Mouse (Mus musculus): Measurements from ENCODE around the gene Hpn. TPM values are rescaled to one million over a fixed set of nuclear protein-coding genes. Genes with fewer than 3 reads are reported as not detected.

Gene Hpn
- polyA plus RNA-seq, 1 experiment from 2014 or later, result 36.2 TPM

- Histone ChIP-seq H3K27ac (no peak overlapping the region), H3K9ac (no peak overlapping the region), H3K36me3 (peaks cover 98% of the 10 kb centered on the region), H3K27me3 (replicated peaks) (no peaks in the 10 kb centered on the region), H3K4me1 (0 out of 2 replicates have a peak, but pooled peaks cover 4% of the 10 kb centered on the region), H3K4me2 (no peak overlapping the region), H3K4me3 (no peak overlapping the region), H3K9me3 (replicated peaks) (no peaks in the 10 kb centered on the region)
- ATAC-seq, result no peak
- 82% methylated on average over 10 of the region's 10 CpGs for WGBS (ENCODE audit: insufficient replicate concordance)
These were observed 20.6 kb upstream of the Hpn start for GRCm38 (mm10) chr7:31135717-31136116.

GRCm38 (mm10) chr7:31131866-31132265, 16.8 kb upstream of the Hpn start:
- Histone ChIP-seq H3K36me3 (peaks cover 88% of the 10 kb centered on the region), H3K9me3 (replicated peaks) (no peaks in the 10 kb centered on the region), H3K27ac (no peak overlapping the region), H3K27me3 (replicated peaks) (peaks cover 23% of the 10 kb centered on the region), H3K9ac (no peak overlapping the region), H3K4me2 (no peak overlapping the region), H3K4me1 (peaks cover 3% of the 10 kb centered on the region; the same call in 1 of the 2 replicates), H3K4me3 (no peak overlapping the region)
- 82% methylated on average over 4 of the region's 4 CpGs for WGBS (ENCODE audit: insufficient replicate concordance)
- no peak for ATAC-seq

GRCm38 (mm10) chr7:31130841-31131240, 15.8 kb upstream of the Hpn start:
- H3K4me2 ChIP-seq, result no peak overlapping the region
- no peak overlapping the region for H3K4me3 ChIP-seq
- peaks cover 11% of the 10 kb centered on the region; the same call in 1 of the 2 replicates for H3K4me1 ChIP-seq
- H3K9me3 ChIP-seq (replicated peaks), result no peaks in the 10 kb centered on the region
- peaks cover 77% of the 10 kb centered on the region for H3K36me3 ChIP-seq
- H3K27me3 ChIP-seq (replicated peaks), result peaks cover 33% of the 10 kb centered on the region
- 30% methylated on average over 4 of the region's 4 CpGs for WGBS (ENCODE audit: insufficient replicate concordance)
- no peak overlapping the region for H3K27ac ChIP-seq
- no peak overlapping the region for H3K9ac ChIP-seq
- no peak for ATAC-seq

DNA sequence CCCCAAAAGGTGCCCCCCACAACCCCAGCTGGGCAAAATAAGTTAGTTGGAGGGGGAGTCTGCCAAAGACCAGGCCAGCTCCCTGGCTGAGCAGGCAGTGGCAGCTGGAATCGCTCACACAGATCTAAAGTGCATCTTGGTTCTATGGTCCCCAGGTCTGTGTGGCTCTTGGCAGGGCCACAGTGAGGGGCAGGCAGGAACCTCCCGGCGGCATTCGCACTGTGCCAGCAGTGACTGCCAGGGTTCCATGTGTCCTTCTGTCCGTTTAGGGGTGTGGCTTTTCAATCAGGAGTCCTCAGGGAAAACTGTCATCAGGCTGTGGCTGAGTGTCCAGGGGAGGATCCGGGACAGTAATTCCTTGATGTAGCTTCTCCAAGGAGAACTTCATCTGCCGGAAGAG, 15.1 kb upstream of the Hpn start:
- ATAC-seq, result no peak
- Histone ChIP-seq H3K4me3 (no peak overlapping the region), H3K9me3 (replicated peaks) (no peaks in the 10 kb centered on the region), H3K4me2 (no peak overlapping the region), H3K9ac (no peak overlapping the region), H3K27me3 (replicated peaks) (peaks cover 39% of the 10 kb centered on the region), H3K27ac (no peak overlapping the region), H3K36me3 (peaks cover 71% of the 10 kb centered on the region), H3K4me1 (peaks cover 11% of the 10 kb centered on the region; the same call in 1 of the 2 replicates)
- 85% methylated on average over 7 of the region's 7 CpGs for WGBS (ENCODE audit: insufficient replicate concordance)

DNA sequence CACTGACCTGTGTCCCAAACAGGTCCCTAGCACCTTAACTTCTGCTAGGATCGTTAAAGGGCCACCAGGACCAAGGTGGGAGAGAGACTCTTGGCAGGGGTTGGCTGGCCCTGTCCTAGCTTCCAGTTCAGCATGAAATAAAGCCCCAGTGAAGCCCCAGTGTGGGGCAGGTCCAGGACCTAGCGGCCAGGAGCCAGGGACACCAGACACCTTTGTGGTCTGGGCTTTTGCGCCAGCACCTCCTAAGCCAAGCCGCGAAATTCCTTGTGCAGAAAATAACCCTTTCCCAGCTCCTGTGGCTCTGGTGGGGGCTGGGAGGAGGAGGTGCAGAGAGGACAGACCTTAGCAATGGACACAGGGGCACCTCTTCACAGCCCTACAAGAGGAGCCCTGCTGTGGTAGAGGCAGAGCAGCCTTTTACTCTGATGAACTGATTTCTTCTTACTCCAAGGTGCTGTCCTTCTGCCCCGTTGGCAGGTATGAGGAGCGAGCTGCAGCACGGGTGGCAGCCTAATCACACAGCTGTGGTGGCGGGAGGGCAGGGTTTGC, 13.1 kb upstream of the Hpn start:
- Histone ChIP-seq H3K27me3 (replicated peaks) (peaks cover 54% of the 10 kb centered on the region), H3K9me3 (replicated peaks) (no peaks in the 10 kb centered on the region), H3K9ac (no peak overlapping the region), H3K4me2 (no peak overlapping the region), H3K27ac (no peak overlapping the region), H3K4me3 (no peak overlapping the region), H3K36me3 (peaks cover 51% of the 10 kb centered on the region), H3K4me1 (peaks cover 11% of the 10 kb centered on the region; the same call in 1 of the 2 replicates)
- no peak for ATAC-seq
- WGBS (ENCODE audit: insufficient replicate concordance), result 61% methylated on average over 9 of the region's 9 CpGs

DNA sequence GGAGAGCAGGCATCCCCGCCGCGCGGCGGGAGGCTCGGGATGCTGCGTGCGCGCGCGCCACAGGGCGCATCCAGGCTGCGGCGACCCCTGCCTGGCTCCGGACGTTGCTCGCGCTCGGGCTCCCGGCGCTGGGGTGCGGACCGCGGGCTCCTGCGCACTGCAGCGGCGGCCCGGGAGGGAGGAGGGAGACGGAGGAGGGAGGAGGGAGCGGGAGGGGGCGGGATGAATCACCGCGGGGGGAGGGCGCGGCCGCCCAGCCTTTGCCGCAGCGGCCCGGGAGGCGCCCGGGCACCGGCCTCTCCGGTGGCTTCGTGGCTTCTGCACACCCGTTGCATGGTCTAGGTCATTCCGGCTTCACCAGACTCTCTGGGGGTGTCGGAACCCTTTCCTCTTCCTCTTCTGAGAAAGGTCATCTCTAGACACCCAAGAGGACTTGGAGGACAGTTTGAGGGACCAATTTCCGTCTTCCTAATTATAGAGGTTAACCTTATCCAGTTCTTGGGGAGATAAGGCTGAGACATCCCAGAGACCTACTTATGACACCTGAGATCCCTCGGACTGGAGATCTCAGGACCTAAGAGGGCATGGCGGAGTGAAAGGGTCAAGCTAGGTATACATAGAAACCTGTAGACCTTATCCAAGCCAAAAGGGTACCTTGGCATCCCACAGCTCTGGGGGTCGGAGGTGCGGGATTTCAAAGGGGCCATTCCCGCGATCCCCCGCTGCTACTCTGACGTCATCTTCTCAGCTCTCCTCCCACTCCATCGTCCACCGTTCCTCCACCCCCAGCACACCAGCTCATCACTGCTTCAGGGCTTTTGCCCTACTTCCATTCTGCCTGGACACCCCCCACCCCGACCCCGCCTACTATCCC, 12.0 kb upstream of the Hpn start, which contains the start of gene Scn1b:
TSS of gene Scn1b (minus strand) at position 153 of the 874 bp plus-strand sequence.
- WGBS (ENCODE audit: insufficient replicate concordance), result 3% methylated on average over 37 of the region's 60 CpGs
- peak within 1 kb of the TSS; percentile 73 for H3K4me2 ChIP-seq
- H3K9me3 ChIP-seq (replicated peaks), result no peaks in the 10 kb centered on the region
- H3K4me1 ChIP-seq, result peaks cover 11% of the 10 kb centered on the region; the same call in 1 of the 2 replicates
- H3K27ac ChIP-seq, result no peak within 1 kb of the TSS
- ATAC-seq, result no peak; the same call in 1 of the 2 replicates
- peaks cover 55% of the 10 kb centered on the region for H3K27me3 ChIP-seq (replicated peaks)
- peak within 1 kb of the TSS; percentile 39 for H3K9ac ChIP-seq
- peak within 1 kb of the TSS; percentile 54 for H3K4me3 ChIP-seq
- peaks cover 40% of the 10 kb centered on the region for H3K36me3 ChIP-seq

DNA sequence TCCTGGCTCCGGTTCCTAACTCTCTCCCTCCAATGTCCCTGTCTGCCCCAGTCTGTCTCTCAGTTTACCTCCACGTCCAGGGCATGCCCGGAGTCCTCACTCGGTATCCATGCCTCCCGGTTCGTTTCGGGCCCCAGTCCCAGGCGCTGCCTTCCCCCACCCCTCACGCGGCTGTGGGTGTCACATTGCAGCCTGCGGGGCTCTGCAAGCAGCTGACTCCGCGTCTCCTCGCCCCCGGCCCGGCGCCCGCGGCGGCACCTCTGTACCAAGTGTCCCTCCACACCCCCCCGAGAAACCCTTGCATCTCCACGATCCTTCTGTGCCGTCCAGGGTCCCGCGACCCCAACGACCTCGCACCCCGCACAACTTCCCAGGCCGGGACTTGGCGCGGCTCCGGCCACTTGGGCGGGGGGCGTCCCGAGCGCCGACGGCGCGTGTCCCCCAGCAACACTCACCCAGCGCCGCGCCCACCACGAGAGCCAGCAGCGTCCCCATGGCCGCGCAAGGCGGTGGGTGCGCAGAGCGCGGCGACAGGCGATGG, 11.2 kb upstream of the Hpn start:
- Histone ChIP-seq H3K4me3 (peak overlapping the region; percentile 54), H3K27me3 (replicated peaks) (peaks cover 55% of the 10 kb centered on the region), H3K27ac (no peak overlapping the region), H3K9me3 (replicated peaks) (no peaks in the 10 kb centered on the region), H3K4me1 (peaks cover 11% of the 10 kb centered on the region; the same call in 1 of the 2 replicates), H3K36me3 (peaks cover 32% of the 10 kb centered on the region), H3K4me2 (peak overlapping the region; percentile 73), H3K9ac (peak overlapping the region; percentile 39)
- WGBS (ENCODE audit: insufficient replicate concordance), result 2% methylated on average over 49 of the region's 53 CpGs
- no peak for ATAC-seq

DNA sequence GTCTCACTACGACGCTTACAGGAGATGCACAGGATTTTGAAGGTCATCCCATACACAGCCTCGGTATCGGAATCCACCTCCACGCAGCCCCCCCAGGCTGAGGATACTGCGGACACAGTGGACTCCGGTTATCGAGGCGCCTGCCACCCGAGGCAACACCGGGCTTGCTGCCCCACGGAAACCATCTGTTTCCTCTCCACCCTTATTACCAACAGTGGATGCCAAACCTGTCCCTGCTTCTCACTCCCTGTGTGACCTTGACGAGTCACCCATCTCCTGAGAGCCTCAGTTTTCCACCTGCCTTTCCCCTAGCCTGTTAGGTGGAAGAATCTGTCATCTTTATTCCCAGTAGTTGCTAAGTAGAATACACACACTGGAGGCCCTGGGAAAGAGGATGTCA, 10.0 kb upstream of the Hpn start:
- H3K36me3 ChIP-seq, result peaks cover 20% of the 10 kb centered on the region
- H3K4me2 ChIP-seq, result no peak overlapping the region
- no peak for ATAC-seq
- WGBS (ENCODE audit: insufficient replicate concordance), result 56% methylated on average over 13 of the region's 13 CpGs
- no peaks in the 10 kb centered on the region for H3K9me3 ChIP-seq (replicated peaks)
- no peak overlapping the region for H3K27ac ChIP-seq
- H3K9ac ChIP-seq, result no peak overlapping the region
- H3K4me1 ChIP-seq, result peaks cover 11% of the 10 kb centered on the region; the same call in 1 of the 2 replicates
- no peak overlapping the region for H3K4me3 ChIP-seq
- peaks cover 55% of the 10 kb centered on the region for H3K27me3 ChIP-seq (replicated peaks)

DNA sequence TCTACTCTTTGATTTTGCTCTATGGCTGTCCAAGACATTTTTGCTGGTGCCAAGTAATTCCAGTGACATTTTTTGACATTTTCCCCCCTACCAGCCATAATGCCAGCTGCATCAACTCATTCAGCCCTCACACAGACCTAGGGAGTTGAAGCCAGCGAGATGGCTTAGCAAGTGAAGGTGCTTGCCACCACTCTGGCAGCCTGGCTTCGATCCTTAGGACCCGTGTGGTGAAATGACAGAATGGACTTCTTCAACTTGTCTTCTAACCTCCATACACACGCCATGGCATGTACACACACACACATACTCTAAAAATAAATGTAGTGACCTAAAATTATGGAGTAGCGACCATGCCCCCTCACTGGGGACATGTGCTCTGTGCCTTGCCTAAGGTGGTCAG, 9.3 kb upstream of the Hpn start:
- H3K27ac ChIP-seq, result no peak overlapping the region
- 59% methylated on average over 5 of the region's 5 CpGs for WGBS (ENCODE audit: insufficient replicate concordance)
- no peak overlapping the region for H3K4me3 ChIP-seq
- H3K27me3 ChIP-seq (replicated peaks), result peaks cover 55% of the 10 kb centered on the region
- peaks cover 11% of the 10 kb centered on the region; the same call in 1 of the 2 replicates for H3K4me1 ChIP-seq
- no peak for ATAC-seq
- peaks cover 13% of the 10 kb centered on the region for H3K36me3 ChIP-seq
- no peaks in the 10 kb centered on the region for H3K9me3 ChIP-seq (replicated peaks)
- H3K4me2 ChIP-seq, result no peak overlapping the region
- no peak overlapping the region for H3K9ac ChIP-seq

GRCm38 (mm10) chr7:31123697-31124096, 8.6 kb upstream of the Hpn start:
- Histone ChIP-seq H3K9me3 (replicated peaks) (no peaks in the 10 kb centered on the region), H3K4me1 (peaks cover 11% of the 10 kb centered on the region; the same call in 1 of the 2 replicates), H3K27me3 (replicated peaks) (peaks cover 50% of the 10 kb centered on the region), H3K27ac (no peak overlapping the region), H3K4me2 (no peak overlapping the region), H3K9ac (no peak overlapping the region), H3K4me3 (no peak overlapping the region), H3K36me3 (peaks cover 6% of the 10 kb centered on the region; the same call in 1 of the 2 replicates)
- ATAC-seq, result no peak
- WGBS (ENCODE audit: insufficient replicate concordance), result 69% methylated on average over 3 of the region's 3 CpGs

DNA sequence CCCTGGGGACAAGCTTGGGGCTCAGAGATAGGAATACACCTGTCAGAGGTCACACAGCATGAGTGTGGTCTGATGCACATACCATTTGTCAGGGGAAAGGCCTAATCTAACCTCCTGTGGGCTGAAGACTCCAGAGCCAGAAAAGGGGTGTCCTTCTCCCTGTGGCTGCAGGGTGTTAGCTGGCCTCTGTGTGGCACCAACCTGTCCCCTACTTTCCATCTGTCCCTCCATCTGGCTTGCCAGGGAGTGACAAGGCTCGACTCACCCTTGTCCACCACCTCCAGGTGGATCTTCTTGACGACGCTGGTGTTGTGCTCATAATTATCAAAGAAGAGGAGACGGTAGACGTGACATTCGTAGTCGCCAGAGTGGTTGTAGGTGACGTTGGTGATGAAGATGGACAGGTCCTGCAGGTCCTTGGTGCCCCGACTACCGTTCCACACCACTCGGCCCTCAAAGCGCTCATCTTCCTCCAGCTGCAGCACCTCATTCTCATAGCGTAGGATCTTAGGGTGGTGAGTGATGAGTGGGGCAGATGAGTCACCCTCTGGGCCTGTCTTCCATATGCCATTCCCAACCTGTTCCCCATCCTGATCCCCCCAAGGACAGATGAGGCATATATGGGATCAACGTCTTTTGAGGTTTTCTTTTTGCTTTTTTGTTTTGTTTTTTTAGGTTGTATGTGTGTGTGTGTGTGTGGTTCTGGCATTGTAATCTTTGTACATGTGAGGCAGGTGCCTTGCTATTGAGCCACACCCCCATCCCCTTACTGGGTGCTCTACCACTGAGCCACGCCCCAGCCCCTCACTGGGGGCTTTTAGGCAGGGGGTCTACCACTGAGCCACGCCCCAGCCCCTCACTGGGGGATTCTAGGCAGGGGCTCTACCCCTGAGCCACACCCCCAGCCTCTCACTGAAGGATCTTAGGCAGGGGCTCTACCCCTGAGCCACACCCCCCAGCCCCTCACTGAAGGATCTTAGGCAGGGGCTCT, 7.8 kb upstream of the Hpn start:
- no peak for ATAC-seq
- Histone ChIP-seq H3K27ac (no peak overlapping the region), H3K36me3 (no peaks in the 10 kb centered on the region), H3K9me3 (replicated peaks) (no peaks in the 10 kb centered on the region), H3K4me2 (no peak overlapping the region), H3K27me3 (replicated peaks) (peaks cover 43% of the 10 kb centered on the region), H3K4me3 (no peak overlapping the region), H3K4me1 (peaks cover 11% of the 10 kb centered on the region; the same call in 1 of the 2 replicates), H3K9ac (no peak overlapping the region)
- WGBS (ENCODE audit: insufficient replicate concordance), result 76% methylated on average over 16 of the region's 16 CpGs
